In the genomic region with DNA sequence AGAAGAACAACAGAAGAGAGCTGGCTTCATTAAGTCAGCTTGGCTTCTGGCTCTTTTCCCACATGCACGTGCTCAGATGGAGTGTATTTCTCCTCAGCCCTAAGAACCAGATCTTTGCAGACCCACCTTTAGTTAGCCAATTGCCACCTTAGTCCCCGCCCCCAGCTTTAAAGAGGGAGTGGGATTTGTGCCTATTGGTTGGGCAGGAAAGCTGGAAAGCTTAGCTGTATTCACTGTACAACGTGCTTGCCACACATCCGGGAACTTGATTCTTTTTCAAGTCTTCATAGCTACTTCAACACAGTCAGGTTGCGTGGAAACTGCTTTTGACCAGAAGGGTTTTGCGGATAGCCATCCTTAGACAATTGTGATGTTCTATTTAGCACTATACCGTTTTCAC, we compare ENCODE assay signal across 15 mouse cellular contexts.
"Had no signal": no experiment of that assay in that cellular context is flagged by ENCODE, and none has a peak within 500 bp of the region (broad histone marks: within the 10 kb centered on the region; RNA-seq: fewer than 3 reads in every experiment).

No protein-coding gene starts in this region.

- H3K9ac ChIP-seq: intestine, embryonic 15.5 days; kidney, embryonic 15.5 days; limb, embryonic 15.5 days; liver, embryonic 14.5 days; liver, postnatal 0 days; lung, embryonic 15.5 days; midbrain, embryonic 13.5 days had no signal

- DNase-seq: kidney, adult 11 months; kidney, adult 8-10 months; layer of hippocampus, adult 9-11 months; liver, postnatal 0 days; thymus, adult 18-20 months; thymus, postnatal 4 days had no signal

- H3K27me3 ChIP-seq: intestine, embryonic 15.5 days; kidney, embryonic 15.5 days; limb, embryonic 15.5 days; lung, embryonic 15.5 days had no signal

- H3K4me2 ChIP-seq: intestine, embryonic 15.5 days; kidney, embryonic 15.5 days; limb, embryonic 15.5 days; liver, embryonic 11.5 days; lung, embryonic 15.5 days; midbrain, embryonic 13.5 days had no signal

- ATAC-seq: intestine, embryonic 15.5 days; liver, postnatal 0 days; midbrain, embryonic 13.5 days had no signal

- H3K4me1 ChIP-seq: kidney, embryonic 15.5 days had no signal

- H3K36me3 ChIP-seq: intestine, embryonic 15.5 days; kidney, embryonic 15.5 days; limb, embryonic 15.5 days; lung, embryonic 15.5 days; midbrain, embryonic 13.5 days had no signal

- H3K9me3 ChIP-seq: intestine, embryonic 15.5 days; kidney, embryonic 15.5 days; limb, embryonic 15.5 days; lung, embryonic 15.5 days; midbrain, embryonic 13.5 days had no signal

- H3K27ac ChIP-seq: intestine, embryonic 15.5 days; kidney, embryonic 15.5 days; layer of hippocampus, adult 2 months; limb, embryonic 15.5 days; liver, embryonic 14.5 days; lung, embryonic 15.5 days; macrophage; midbrain, embryonic 13.5 days had no signal

- H3K4me3 ChIP-seq: intestine, embryonic 15.5 days; kidney, embryonic 15.5 days; layer of hippocampus, adult 2 months; limb, embryonic 15.5 days; lung, embryonic 15.5 days; midbrain, embryonic 13.5 days had no signal
